Mouse (Mus musculus): ENCODE data around the gene Gm42715. TPM values are rescaled to one million over a fixed set of nuclear protein-coding genes. Genes with fewer than 3 reads are reported as not detected.

Gene Gm42715
- total and polyA plus RNA-seq, 3 experiments = 4.5 to 72.9 (median 23.1) TPM

DNA sequence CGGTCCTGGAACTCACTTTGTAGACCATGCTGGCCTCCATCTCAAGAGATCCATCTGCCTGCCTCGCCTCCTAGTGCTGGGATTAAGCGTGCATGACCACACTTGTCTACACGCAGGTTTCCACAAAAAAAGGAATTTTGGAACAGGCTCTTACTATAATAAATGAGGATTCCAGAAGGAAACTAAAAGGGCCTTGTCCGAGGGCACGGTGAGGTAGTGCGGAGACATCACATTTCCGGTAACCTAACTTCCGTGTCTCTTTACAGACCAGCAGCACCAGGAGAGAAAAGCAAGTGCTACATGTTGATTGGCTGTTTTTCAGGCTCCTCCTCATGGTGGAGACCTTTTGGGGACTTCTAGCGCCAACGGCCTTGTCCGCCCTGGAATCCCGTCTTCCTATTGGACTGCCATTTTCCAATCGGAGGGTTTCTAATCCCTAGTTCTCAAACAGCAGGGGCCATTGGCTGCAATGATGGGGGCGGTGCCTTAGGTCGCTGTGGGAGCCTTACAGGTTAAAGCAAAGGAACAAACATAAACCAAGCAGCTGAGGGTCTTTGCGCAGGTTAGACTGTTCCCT, 53.6 kb downstream of the Gm42715 start, which contains the start of gene Phkg2:
Gene Phkg2, plus strand, starts transcription at position 446 of the 577 bp plus-strand sequence.
- peak; percentile 96 for ATAC-seq (ENCODE audit: extremely low read depth, insufficient number of reproducible peaks, low FRiP score, poor library complexity, severe bottlenecking)
- DNase-seq (ENCODE audit: low spot score) = peak; percentile 99
- TF ChIP-seq GATA1 (IDR thresholded peaks at IDR 0.05; ENCODE audit: borderline replicate concordance, low read length) = no peak
- no peak for TF ChIP-seq POLR2AphosphoS5 (IDR thresholded peaks at IDR 0.05; ENCODE audit: insufficient replicate concordance, low read depth, low read length)
- no peak for TF ChIP-seq CTCF (IDR thresholded peaks at IDR 0.05; ENCODE audit: low read depth, low read length)
- no peak for TF ChIP-seq GATA2 (IDR thresholded peaks at IDR 0.05; ENCODE audit: borderline replicate concordance, low read depth, low read length)
- no peak for TF ChIP-seq TAL1 (conservative IDR thresholded peaks at IDR 0.05; ENCODE audit: low read depth, low read length)

DNA sequence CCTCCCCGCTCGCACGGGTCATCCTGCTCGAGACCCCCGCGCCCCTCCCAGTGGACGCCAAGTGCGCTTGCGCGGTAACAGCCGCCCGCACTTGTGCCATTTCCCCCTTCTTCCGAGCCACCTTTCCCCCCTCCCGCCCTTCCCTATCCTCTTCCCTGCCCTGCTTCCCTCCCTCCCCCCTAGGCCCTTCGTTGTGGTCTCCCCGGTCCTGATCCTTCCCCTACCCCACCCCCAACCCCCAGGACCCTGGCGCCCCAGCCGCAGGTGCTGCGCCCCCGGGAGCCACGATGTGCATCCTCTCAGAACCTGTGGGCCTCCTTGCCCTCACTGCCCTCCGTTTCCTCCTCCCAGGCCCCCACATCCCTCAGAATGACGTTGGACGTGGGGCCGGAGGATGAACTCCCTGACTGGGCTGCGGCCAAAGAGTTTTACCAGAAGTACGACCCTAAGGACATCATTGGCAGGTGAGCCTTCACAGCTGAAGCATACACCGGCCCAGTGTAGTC, 54.2 kb downstream of the Gm42715 start:
- TF ChIP-seq GATA1 (IDR thresholded peaks at IDR 0.05; ENCODE audit: borderline replicate concordance, low read length) = no peak
- TF ChIP-seq CTCF (IDR thresholded peaks at IDR 0.05; ENCODE audit: low read depth, low read length) = no peak
- TF ChIP-seq GATA2 (IDR thresholded peaks at IDR 0.05; ENCODE audit: borderline replicate concordance, low read depth, low read length) = no peak
- TF ChIP-seq TAL1 (conservative IDR thresholded peaks at IDR 0.05; ENCODE audit: low read depth, low read length) = no peak
- TF ChIP-seq POLR2AphosphoS5 (IDR thresholded peaks at IDR 0.05; ENCODE audit: insufficient replicate concordance, low read depth, low read length) = no peak
- Histone ChIP-seq H3K4me1 (ENCODE audit: insufficient read depth, low read depth, low read length) (peaks cover 23% of the 10 kb centered on the region), H3K9me3 (replicated peaks) (no peaks in the 10 kb centered on the region), H3K27me3 (ENCODE audit: insufficient read depth, low read length) (no peaks in the 10 kb centered on the region), H3K4me3 (ENCODE audit: low read depth, low read length) (peak overlapping the region; percentile 85), H3K36me3 (replicated peaks) (peaks cover 59% of the 10 kb centered on the region)
- peak; percentile 30 for DNase-seq (ENCODE audit: low spot score)
- ATAC-seq (ENCODE audit: extremely low read depth, insufficient number of reproducible peaks, low FRiP score, poor library complexity, severe bottlenecking) = no peak

More for the DNA sequence above, 53.6 kb downstream of the Gm42715 start, which contains the start of gene Phkg2:
- Histone ChIP-seq H3K27me3 (ENCODE audit: insufficient read depth, low read length) (no peaks in the 10 kb centered on the region), H3K4me3 (ENCODE audit: low read depth, low read length) (peak within 1 kb of the TSS; percentile 85), H3K36me3 (replicated peaks) (peaks cover 54% of the 10 kb centered on the region), H3K4me1 (ENCODE audit: insufficient read depth, low read depth, low read length) (peaks cover 23% of the 10 kb centered on the region), H3K9me3 (replicated peaks) (no peaks in the 10 kb centered on the region)

DNA sequence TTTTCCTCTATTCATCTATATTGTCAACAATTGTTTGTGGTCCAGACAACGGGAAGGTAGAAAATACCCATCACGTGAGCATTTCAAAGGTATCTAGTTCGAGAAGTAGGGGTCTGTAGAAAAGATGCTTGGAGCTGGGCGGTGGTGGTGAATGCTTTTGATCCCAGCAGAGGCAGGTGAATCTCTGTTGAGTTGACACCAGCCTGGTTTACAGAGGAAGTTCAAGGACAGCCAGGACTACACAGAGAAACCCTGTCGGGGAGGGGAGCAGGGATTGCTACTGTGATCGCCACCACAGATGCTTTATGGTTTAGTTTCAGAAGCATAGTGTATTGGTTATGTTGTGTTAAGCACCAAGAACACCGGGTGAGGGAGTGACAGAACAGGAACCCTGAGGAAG, 54.7 kb downstream of the Gm42715 start:
- H3K9me3 ChIP-seq (replicated peaks) = no peaks in the 10 kb centered on the region
- H3K4me3 ChIP-seq (ENCODE audit: low read depth, low read length) = peak overlapping the region; percentile 85
- DNase-seq (ENCODE audit: low spot score) = no peak
- peaks cover 23% of the 10 kb centered on the region for H3K4me1 ChIP-seq (ENCODE audit: insufficient read depth, low read depth, low read length)
- no peaks in the 10 kb centered on the region for H3K27me3 ChIP-seq (ENCODE audit: insufficient read depth, low read length)
- H3K36me3 ChIP-seq (replicated peaks) = peaks cover 58% of the 10 kb centered on the region
- ATAC-seq (ENCODE audit: extremely low read depth, insufficient number of reproducible peaks, low FRiP score, poor library complexity, severe bottlenecking) = no peak
- TF ChIP-seq POLR2AphosphoS5 (IDR thresholded peaks at IDR 0.05; ENCODE audit: insufficient replicate concordance, low read depth, low read length) (no peak), CTCF (IDR thresholded peaks at IDR 0.05; ENCODE audit: low read depth, low read length) (no peak), TAL1 (conservative IDR thresholded peaks at IDR 0.05; ENCODE audit: low read depth, low read length) (no peak), GATA1 (IDR thresholded peaks at IDR 0.05; ENCODE audit: borderline replicate concordance, low read length) (no peak), GATA2 (IDR thresholded peaks at IDR 0.05; ENCODE audit: borderline replicate concordance, low read depth, low read length) (no peak)

DNA sequence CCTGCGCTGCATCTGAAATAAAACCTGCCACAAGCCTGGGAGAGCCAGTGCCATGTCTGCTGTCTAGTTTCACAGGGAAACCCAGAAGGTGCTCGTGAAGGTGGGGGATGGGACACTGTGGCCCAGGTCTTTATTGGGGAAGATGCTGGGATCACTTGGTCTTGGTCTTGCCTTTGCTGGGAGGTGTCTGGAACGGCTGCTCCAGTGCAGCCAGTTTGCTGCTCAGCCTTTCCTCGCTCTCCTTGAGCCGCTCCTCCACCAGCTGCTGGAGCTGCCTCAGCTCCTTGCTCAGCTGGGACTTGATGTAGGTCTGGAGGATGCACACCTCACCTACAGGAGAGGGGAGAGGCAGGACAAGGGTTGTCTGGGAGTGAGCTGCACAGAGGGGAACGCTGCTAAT, 63.9 kb downstream of the Gm42715 start:
- Histone ChIP-seq H3K9me3 (replicated peaks) (no peaks in the 10 kb centered on the region), H3K27me3 (ENCODE audit: insufficient read depth, low read length) (no peaks in the 10 kb centered on the region), H3K4me1 (ENCODE audit: insufficient read depth, low read depth, low read length) (peaks cover 27% of the 10 kb centered on the region), H3K36me3 (replicated peaks) (peaks cover 81% of the 10 kb centered on the region), H3K4me3 (ENCODE audit: low read depth, low read length) (no peak overlapping the region)
- TF ChIP-seq GATA1 (IDR thresholded peaks at IDR 0.05; ENCODE audit: borderline replicate concordance, low read length) (no peak), CTCF (IDR thresholded peaks at IDR 0.05; ENCODE audit: low read depth, low read length) (no peak), TAL1 (conservative IDR thresholded peaks at IDR 0.05; ENCODE audit: low read depth, low read length) (no peak), POLR2AphosphoS5 (IDR thresholded peaks at IDR 0.05; ENCODE audit: insufficient replicate concordance, low read depth, low read length) (no peak), GATA2 (IDR thresholded peaks at IDR 0.05; ENCODE audit: borderline replicate concordance, low read depth, low read length) (no peak)
- no peak for ATAC-seq (ENCODE audit: extremely low read depth, insufficient number of reproducible peaks, low FRiP score, poor library complexity, severe bottlenecking)
- DNase-seq (ENCODE audit: low spot score) = no peak

DNA sequence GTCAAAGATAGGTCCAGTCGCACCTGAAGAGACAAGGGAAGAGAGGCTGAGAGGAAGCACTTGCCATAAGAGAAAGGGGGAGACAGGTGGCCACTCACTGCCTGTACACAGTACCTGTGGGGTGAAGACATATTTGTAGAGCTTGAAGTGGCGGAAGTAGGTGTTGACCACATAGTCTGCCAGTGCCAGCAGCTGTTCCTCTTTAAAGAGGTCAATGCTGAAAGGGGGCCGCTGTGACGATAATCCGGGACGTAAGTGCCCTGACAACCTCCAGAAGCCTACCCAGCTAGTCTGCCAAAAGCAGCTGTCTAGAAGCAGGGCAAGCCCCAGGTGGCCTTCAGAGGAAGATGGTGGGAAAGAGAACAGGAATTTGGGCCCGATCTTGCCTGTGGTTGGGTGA, 65.6 kb downstream of the Gm42715 start:
- DNase-seq (ENCODE audit: low spot score) (no peak), ATAC-seq (ENCODE audit: extremely low read depth, insufficient number of reproducible peaks, low FRiP score, poor library complexity, severe bottlenecking) (no peak)
- Histone ChIP-seq H3K4me1 (ENCODE audit: insufficient read depth, low read depth, low read length) (peaks cover 36% of the 10 kb centered on the region), H3K27me3 (ENCODE audit: insufficient read depth, low read length) (no peaks in the 10 kb centered on the region), H3K4me3 (ENCODE audit: low read depth, low read length) (no peak overlapping the region), H3K36me3 (replicated peaks) (peaks cover 73% of the 10 kb centered on the region), H3K9me3 (replicated peaks) (no peaks in the 10 kb centered on the region)
- TF ChIP-seq TAL1 (conservative IDR thresholded peaks at IDR 0.05; ENCODE audit: low read depth, low read length) = no peak
- TF ChIP-seq CTCF (IDR thresholded peaks at IDR 0.05; ENCODE audit: low read depth, low read length) = no peak
- TF ChIP-seq GATA2 (IDR thresholded peaks at IDR 0.05; ENCODE audit: borderline replicate concordance, low read depth, low read length) = no peak
- TF ChIP-seq GATA1 (IDR thresholded peaks at IDR 0.05; ENCODE audit: borderline replicate concordance, low read length) = no peak
- no peak for TF ChIP-seq POLR2AphosphoS5 (IDR thresholded peaks at IDR 0.05; ENCODE audit: insufficient replicate concordance, low read depth, low read length)

DNA sequence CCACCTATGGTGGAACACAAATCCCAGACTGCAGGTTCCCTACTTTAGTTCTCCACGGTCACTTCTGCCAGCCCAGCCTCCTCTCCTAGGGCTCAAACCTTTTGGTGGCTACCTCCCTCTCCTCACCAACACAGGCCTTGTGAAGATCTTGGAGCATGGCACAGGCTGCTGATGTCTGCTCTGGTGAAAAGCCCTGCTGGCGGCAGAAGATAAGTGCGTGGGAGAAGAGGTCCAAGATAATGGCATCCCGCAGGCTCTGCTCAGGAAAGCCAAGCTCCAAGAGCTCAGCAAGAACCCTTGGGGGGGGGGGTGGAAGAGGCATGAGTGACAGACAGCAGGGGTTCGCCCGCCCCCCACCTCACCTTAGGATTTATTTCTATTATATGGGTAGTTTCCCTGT, 66.8 kb downstream of the Gm42715 start:
- Histone ChIP-seq H3K36me3 (replicated peaks) (peaks cover 73% of the 10 kb centered on the region), H3K27me3 (ENCODE audit: insufficient read depth, low read length) (no peaks in the 10 kb centered on the region), H3K4me3 (ENCODE audit: low read depth, low read length) (no peak overlapping the region), H3K4me1 (ENCODE audit: insufficient read depth, low read depth, low read length) (peaks cover 45% of the 10 kb centered on the region), H3K9me3 (replicated peaks) (no peaks in the 10 kb centered on the region)
- TF ChIP-seq CTCF (IDR thresholded peaks at IDR 0.05; ENCODE audit: low read depth, low read length) (no peak), TAL1 (conservative IDR thresholded peaks at IDR 0.05; ENCODE audit: low read depth, low read length) (no peak), GATA2 (IDR thresholded peaks at IDR 0.05; ENCODE audit: borderline replicate concordance, low read depth, low read length) (no peak), GATA1 (IDR thresholded peaks at IDR 0.05; ENCODE audit: borderline replicate concordance, low read length) (no peak), POLR2AphosphoS5 (IDR thresholded peaks at IDR 0.05; ENCODE audit: insufficient replicate concordance, low read depth, low read length) (no peak)
- no peak for DNase-seq (ENCODE audit: low spot score)
- no peak for ATAC-seq (ENCODE audit: extremely low read depth, insufficient number of reproducible peaks, low FRiP score, poor library complexity, severe bottlenecking)
